Mouse (Mus musculus): ENCODE measurements around the gene Magi2.

DNA sequence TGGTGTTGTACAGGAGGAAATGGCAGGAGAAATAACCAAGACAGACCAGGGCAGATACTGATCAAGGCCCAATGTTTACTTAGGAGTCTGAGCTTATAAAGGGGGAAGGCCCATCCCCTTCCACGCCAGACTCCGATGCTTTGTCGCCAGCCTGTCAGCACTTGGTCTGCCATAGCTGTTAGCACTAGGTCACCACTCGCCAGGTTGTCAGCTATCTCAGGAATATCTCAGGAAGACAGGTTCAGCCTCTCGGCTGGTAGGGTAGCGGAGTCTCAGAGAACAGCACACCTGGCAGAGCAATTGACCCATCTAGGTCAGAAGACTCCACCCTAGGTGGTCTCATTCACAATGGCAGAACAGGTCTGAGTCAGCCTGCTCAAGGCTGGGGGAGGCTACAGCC lies 1514.4 kb downstream of the Magi2 start:
- TF ChIP-seq CTCF (IDR thresholded peaks at IDR 0.05; ENCODE audit: extremely low read depth, insufficient read depth, insufficient read length, insufficient replicate concordance) (no peak), POLR2A (IDR thresholded peaks at IDR 0.05; ENCODE audit: low read depth, low read length) (no peak)
